ENCODE assay signal across 26 mouse cellular contexts in the genomic region with DNA sequence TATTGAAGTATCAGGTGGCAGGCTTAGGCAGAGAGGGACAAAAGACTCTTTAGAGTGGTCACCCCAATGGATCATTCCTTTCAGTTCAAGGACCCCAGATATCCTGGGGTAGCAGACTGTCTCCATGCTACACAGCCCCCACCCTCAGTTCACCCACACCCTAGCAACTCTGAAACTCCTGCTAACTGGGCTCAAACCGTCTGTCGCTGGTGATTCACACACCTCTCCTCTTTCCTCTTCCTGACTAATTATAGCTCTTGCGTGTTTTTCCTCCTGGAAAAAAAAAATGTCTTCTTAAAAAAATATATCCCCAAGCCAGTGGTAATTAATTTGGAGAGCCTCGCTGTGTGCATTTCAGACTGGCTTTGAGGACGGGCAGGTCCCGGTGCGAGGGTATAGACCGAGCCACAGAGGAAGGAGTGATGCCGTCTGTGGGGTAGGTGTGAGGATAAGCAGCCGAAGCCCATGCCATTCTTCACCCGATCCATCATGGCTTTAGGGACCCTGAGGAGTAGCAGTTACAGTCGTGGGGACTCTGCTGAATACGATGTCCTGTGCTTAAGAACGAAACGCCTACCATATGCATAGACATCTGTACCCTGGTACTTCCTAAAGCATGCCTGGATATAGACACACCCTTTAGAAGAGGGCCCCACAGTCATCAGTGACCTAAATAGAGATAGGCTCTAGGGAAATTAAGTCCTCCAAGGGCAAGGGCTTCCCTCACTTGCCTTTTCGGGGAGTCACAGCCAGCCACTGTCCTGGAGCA. TPM values are rescaled to one million over a fixed set of nuclear protein-coding genes. Genes with fewer than 3 reads are reported as not detected.
A peak's percentile ranks its signal among the peaks of the same experiment; 100 is the strongest.
DNase-seq lines count a peak whose midpoint lies in the region; ATAC-seq and TF ChIP-seq lines count a peak whose summit lies in the region.
"Had no signal": no experiment of that assay in that cellular context is flagged by ENCODE, and none has a peak within 500 bp of the region (broad histone marks: within the 10 kb centered on the region; RNA-seq: fewer than 3 reads in every experiment).

No protein-coding gene starts in this region.

- intact Hi-C loops in left cerebral cortex, postnatal 25 days (cut with DNase I) = loop anchor here (2.0 kb wide), 1 partner anchor 30 kb away; no protein-coding TSS in a partner anchor
- intact Hi-C loops in left cerebral cortex, postnatal 4 days (cut with DNase I) = no loop called here

- H3K27ac ChIP-seq in liver, postnatal 0 days (ENCODE audit: low read depth) = peak overlapping the region; percentile 50
- no peak overlapping the region for H3K27ac ChIP-seq in neural tube, embryonic 15.5 days (replicated peaks)
- H3K27ac ChIP-seq: forebrain, embryonic 13.5 days; gastrocnemius, adult 2 months; heart, adult 2 months; hindbrain, embryonic 12.5 days; limb, embryonic 15.5 days; neural tube, embryonic 13.5 days; stomach, postnatal 0 days had no signal

- no peak for DNase-seq in frontal cortex, postnatal 10 days (ENCODE audit: low spot score in 2 of 2)
- peak; percentile 46 to 88 for DNase-seq in left cerebral cortex, postnatal 25 days (ENCODE audit: low spot score in 2 of 2)
- no peak for DNase-seq in left cerebral cortex, postnatal 4 days
- DNase-seq in brain, adult 2 months (ENCODE audit: low read depth, low spot score) = peak; percentile 90
- no peak for DNase-seq in liver, postnatal 0 days
- no peak for DNase-seq in gastrocnemius, postnatal 10 days
- DNase-seq: adrenal gland, adult 2 months; embryo, embryonic 11 days; gastrocnemius, adult 2 months; heart, adult 2 months; heart, postnatal 10 days; kidney, adult 8-10 months; kidney, postnatal 25 days; lung, postnatal 14 days; retina, postnatal 1 day; thymus, postnatal 36 days had no signal

- H3K4me3 ChIP-seq in liver, postnatal 0 days (ENCODE audit: low read depth, low read length) = no peak overlapping the region
- no peak overlapping the region for H3K4me3 ChIP-seq in neural tube, embryonic 15.5 days (replicated peaks)
- H3K4me3 ChIP-seq: forebrain, embryonic 13.5 days; gastrocnemius, adult 2 months; heart, adult 2 months; hindbrain, embryonic 12.5 days; limb, embryonic 15.5 days; megakaryocyte, embryonic 14.5 days; neural tube, embryonic 13.5 days had no signal

- WGBS in liver, postnatal 0 days (ENCODE audit: insufficient replicate concordance) = 79% methylated on average over 16 of the region's 16 CpGs
- 85% methylated on average over 16 of the region's 16 CpGs for WGBS in neural tube, embryonic 15.5 days

- no peak for TF ChIP-seq EP300 in liver, postnatal 0 days (IDR thresholded peaks at IDR 0.05; ENCODE audit: low read depth)

- no peak for TF ChIP-seq CTCF in liver, postnatal 0 days (IDR thresholded peaks at IDR 0.05; ENCODE audit: low read depth)

- no peaks in the 10 kb centered on the region for H3K9me3 ChIP-seq in liver, postnatal 0 days (ENCODE audit: low read length)
- H3K9me3 ChIP-seq in neural tube, embryonic 15.5 days (replicated peaks) = no peaks in the 10 kb centered on the region
- H3K9me3 ChIP-seq: forebrain, embryonic 13.5 days; hindbrain, embryonic 12.5 days; limb, embryonic 15.5 days; megakaryocyte, embryonic 14.5 days; neural tube, embryonic 13.5 days had no signal

- H3K4me1 ChIP-seq in liver, postnatal 0 days (ENCODE audit: insufficient read depth) = peaks cover 44% of the 10 kb centered on the region
- no peaks in the 10 kb centered on the region for H3K4me1 ChIP-seq in neural tube, embryonic 15.5 days

- H3K9ac ChIP-seq in liver, postnatal 0 days (replicated peaks) = no peak overlapping the region
- H3K9ac ChIP-seq in neural tube, embryonic 15.5 days (replicated peaks) = no peak overlapping the region
- H3K9ac ChIP-seq: forebrain, embryonic 13.5 days; hindbrain, embryonic 12.5 days; limb, embryonic 15.5 days; neural tube, embryonic 13.5 days had no signal

- H3K36me3 ChIP-seq in liver, postnatal 0 days (replicated peaks; ENCODE audit: insufficient read depth, low read length) = no peaks in the 10 kb centered on the region
- H3K36me3 ChIP-seq in neural tube, embryonic 15.5 days = no peaks in the 10 kb centered on the region
- H3K36me3 ChIP-seq: hindbrain, embryonic 12.5 days; limb, embryonic 15.5 days; neural tube, embryonic 13.5 days had no signal

- ATAC-seq in frontal cortex, adult (ENCODE audit: low TSS enrichment) = peak; percentile 79
- ATAC-seq in liver, postnatal 0 days = no peak
- no peak for ATAC-seq in neural tube, embryonic 15.5 days (ENCODE audit: low FRiP score)
- ATAC-seq: forebrain, embryonic 13.5 days; inflammation-experienced regulatory T-cells, adult 6 months had no signal

- no peaks in the 10 kb centered on the region for H3K27me3 ChIP-seq in liver, postnatal 0 days (ENCODE audit: insufficient read depth, low read length)
- H3K27me3 ChIP-seq in neural tube, embryonic 15.5 days (replicated peaks) = no peaks in the 10 kb centered on the region
- H3K27me3 ChIP-seq: forebrain, embryonic 13.5 days; hindbrain, embryonic 12.5 days; limb, embryonic 15.5 days; neural tube, embryonic 13.5 days had no signal

- peak overlapping the region; percentile 30; the same call in 1 of the 2 replicates for H3K4me2 ChIP-seq in liver, postnatal 0 days (ENCODE audit: low read depth, low read length)
- no peak overlapping the region for H3K4me2 ChIP-seq in neural tube, embryonic 15.5 days
- H3K4me2 ChIP-seq: forebrain, embryonic 13.5 days; hindbrain, embryonic 12.5 days; limb, embryonic 15.5 days; neural tube, embryonic 13.5 days had no signal

RNA-seq across cellular contexts. Expression of gene Rpl29, which starts 26.5 kb away (rescaled TPM):
- total RNA-seq in left cerebral cortex, postnatal 25 days (2021) = 100 to 1,000 TPM; 289 to 302 TPM
- 100 to 1,000 TPM; 480 to 518 TPM for total RNA-seq in left cerebral cortex, postnatal 4 days (2021)
- 483 and 486 TPM in 2 replicates for polyA plus RNA-seq in liver, postnatal 0 days (2015; fragmentation: Nextera tagmentation; extraction: Ambion mirVana)
- total RNA-seq in gastrocnemius, postnatal 10 days (2021) = 100 to 1,000 TPM; 456 to 462 TPM
- 656 and 712 TPM in 2 replicates for polyA plus RNA-seq in neural tube, embryonic 15.5 days (2015; fragmentation: Nextera tagmentation; extraction: Ambion mirVana)

RNA-seq across cellular contexts. Expression of gene Dusp7, which starts 34.4 kb away (rescaled TPM):
- 100 to 1,000 TPM; 101 to 109 TPM for total RNA-seq in left cerebral cortex, postnatal 25 days (2021)
- total RNA-seq in left cerebral cortex, postnatal 4 days (2021) = 10 to 100 TPM; 54.3 to 54.4 TPM
- polyA plus RNA-seq in liver, postnatal 0 days (2015; fragmentation: Nextera tagmentation; extraction: Ambion mirVana) = 3.4 TPM in 2 replicates
- 10 to 100 TPM; 16.0 to 19.9 TPM for total RNA-seq in gastrocnemius, postnatal 10 days (2021)
- polyA plus RNA-seq in neural tube, embryonic 15.5 days (2015; fragmentation: Nextera tagmentation; extraction: Ambion mirVana) = 13.9 and 16.4 TPM in 2 replicates

RNA-seq across cellular contexts. Expression of gene Acy1, which starts 35.3 kb away (rescaled TPM):
- 10 to 100 TPM; 12.9 to 19.1 TPM for total RNA-seq in left cerebral cortex, postnatal 25 days (2021)
- 10 to 100 TPM; 14.3 to 19.0 TPM for total RNA-seq in left cerebral cortex, postnatal 4 days (2021)
- polyA plus RNA-seq in liver, postnatal 0 days (2015; fragmentation: Nextera tagmentation; extraction: Ambion mirVana) = 30.4 and 38.7 TPM in 2 replicates
- total RNA-seq in gastrocnemius, postnatal 10 days (2021) = 10 to 100 TPM; 12.3 to 12.5 TPM
- 20.5 and 24.9 TPM in 2 replicates for polyA plus RNA-seq in neural tube, embryonic 15.5 days (2015; fragmentation: Nextera tagmentation; extraction: Ambion mirVana)

RNA-seq across cellular contexts. Expression of gene Abhd14b, which starts 44.5 kb away (rescaled TPM):
- 1 to 10 TPM; 8.3 to 9.7 TPM for total RNA-seq in left cerebral cortex, postnatal 25 days (2021)
- 10 to 100 TPM; 13.3 to 13.8 TPM for total RNA-seq in left cerebral cortex, postnatal 4 days (2021)
- 41.4 and 47.9 TPM in 2 replicates for polyA plus RNA-seq in liver, postnatal 0 days (2015; fragmentation: Nextera tagmentation; extraction: Ambion mirVana)
- total RNA-seq in gastrocnemius, postnatal 10 days (2021) = 1 to 10 TPM; 6.3 to 7.5 TPM
- 10.0 and 13.6 TPM in 2 replicates for polyA plus RNA-seq in neural tube, embryonic 15.5 days (2015; fragmentation: Nextera tagmentation; extraction: Ambion mirVana)

RNA-seq across cellular contexts. Expression of gene Abhd14a, which starts 44.7 kb away (rescaled TPM):
- 10 to 100 TPM; 40.6 to 44.0 TPM for total RNA-seq in left cerebral cortex, postnatal 25 days (2021)
- 10 to 100 TPM; 70.1 to 71.4 TPM for total RNA-seq in left cerebral cortex, postnatal 4 days (2021)
- polyA plus RNA-seq in liver, postnatal 0 days (2015; fragmentation: Nextera tagmentation; extraction: Ambion mirVana) = 15.8 and 16.2 TPM in 2 replicates
- total RNA-seq in gastrocnemius, postnatal 10 days (2021) = 10 to 100 TPM; 13.5 to 15.3 TPM
- 73.2 and 77.0 TPM in 2 replicates for polyA plus RNA-seq in neural tube, embryonic 15.5 days (2015; fragmentation: Nextera tagmentation; extraction: Ambion mirVana)
- total RNA-seq: monocyte, adult 5-6 weeks had no signal

Comparison
In these comparisons a context has a peak if more than half of its experiments do, and no peak if none do; other contexts are left out.
1. DNase-seq: peak in left cerebral cortex, postnatal 25 days (2 of 2) and brain, adult 2 months (single experiment); none in frontal cortex, postnatal 10 days (0 of 2), left cerebral cortex, postnatal 4 days (single experiment), liver, postnatal 0 days (single experiment) and gastrocnemius, postnatal 10 days (single experiment).